Mouse (Mus musculus) left cerebral cortex, postnatal 25 days (tissue): ENCODE measurements around the gene Fbxo17. TPM values are rescaled to one million over a fixed set of nuclear protein-coding genes. Genes with fewer than 3 reads are reported as not detected.

Experiments
- total RNA-seq, 2 experiments: library from RNA; stranded (reverse); gene quantifications; 2 replicates each; pipeline ENCODE4 v1.2.3; 2021

Fbxo17 gene
- total RNA-seq, 2 experiments from 2014 or later: 0.76 to 1.3 TPM

Other genes starting within 250 kb of the Fbxo17 start
- not detected for gene Ifnl2, start 206.3 kb upstream of the Fbxo17 start, total RNA-seq
- not detected for gene Ifnl3, start 194.0 kb upstream of the Fbxo17 start, total RNA-seq
- gene Sycn, start 175.9 kb upstream of the Fbxo17 start, total RNA-seq: not detected
- gene Nccrp1, start 169.6 kb upstream of the Fbxo17 start, total RNA-seq: under 1 TPM; 0.46 to 0.50 TPM
- 10 to 100 TPM; 65.2 to 68.7 TPM for gene Samd4b, start 118.7 kb upstream of the Fbxo17 start, total RNA-seq
- gene Pak4, start 118.6 kb upstream of the Fbxo17 start, total RNA-seq: 1 to 10 TPM; 8.1 to 8.3 TPM
- 1 to 10 TPM; 1.1 to 1.6 TPM for gene Acp7, start 85.5 kb upstream of the Fbxo17 start, total RNA-seq
- 10 to 100 TPM; 21.6 to 21.8 TPM for gene Fbxo27, start 24.0 kb upstream of the Fbxo17 start, total RNA-seq
- gene Mrps12, start 25.0 kb downstream of the Fbxo17 start, total RNA-seq: 10 to 100 TPM; 60.3 to 67.4 TPM
- gene Sars2, start 25.2 kb downstream of the Fbxo17 start, total RNA-seq: 10 to 100 TPM; 13.1 to 14.4 TPM
- 1 to 10 TPM in 1 of 2 experiments, under 1 TPM in 1; 0.92 to 1.2 TPM for gene Ccer2, start 39.4 kb downstream of the Fbxo17 start, total RNA-seq
- 100 to 1,000 TPM; 151 to 166 TPM for gene Sirt2, start 49.9 kb downstream of the Fbxo17 start, total RNA-seq
- gene Nfkbib, start 50.7 kb downstream of the Fbxo17 start, total RNA-seq: 10 to 100 TPM; 34.2 to 37.7 TPM
- 1 to 10 TPM; 2.4 to 2.9 TPM for gene Rinl, start 72.2 kb downstream of the Fbxo17 start, total RNA-seq
- 100 to 1,000 TPM; 375 to 411 TPM for gene Hnrnpl, start 91.7 kb downstream of the Fbxo17 start, total RNA-seq
- 10 to 100 TPM; 41.5 to 46.6 TPM for gene Ech1, start 108.4 kb downstream of the Fbxo17 start, total RNA-seq
- 1 to 10 TPM; 2.2 to 2.7 TPM for gene Lgals4, start 117.0 kb downstream of the Fbxo17 start, total RNA-seq
- under 1 TPM in 1 of 2 experiments, not detected in 1; 0.50 TPM for gene Lgals7, start 147.0 kb downstream of the Fbxo17 start, total RNA-seq
- gene Capn12, start 164.6 kb downstream of the Fbxo17 start, total RNA-seq: under 1 TPM; 0.32 to 0.66 TPM
- 100 to 1,000 TPM; 190 to 202 TPM for gene Actn4, start 245.5 kb downstream of the Fbxo17 start, total RNA-seq